Mouse (Mus musculus) embryo, embryonic 11 days (tissue): ENCODE results near the gene A3galt2.

ENCODE experiments used
- DNase-seq: peaks from one replicate; pipeline ENCODE4 v3.0.0-alpha.2; 2015

A3galt2 gene

DNA sequence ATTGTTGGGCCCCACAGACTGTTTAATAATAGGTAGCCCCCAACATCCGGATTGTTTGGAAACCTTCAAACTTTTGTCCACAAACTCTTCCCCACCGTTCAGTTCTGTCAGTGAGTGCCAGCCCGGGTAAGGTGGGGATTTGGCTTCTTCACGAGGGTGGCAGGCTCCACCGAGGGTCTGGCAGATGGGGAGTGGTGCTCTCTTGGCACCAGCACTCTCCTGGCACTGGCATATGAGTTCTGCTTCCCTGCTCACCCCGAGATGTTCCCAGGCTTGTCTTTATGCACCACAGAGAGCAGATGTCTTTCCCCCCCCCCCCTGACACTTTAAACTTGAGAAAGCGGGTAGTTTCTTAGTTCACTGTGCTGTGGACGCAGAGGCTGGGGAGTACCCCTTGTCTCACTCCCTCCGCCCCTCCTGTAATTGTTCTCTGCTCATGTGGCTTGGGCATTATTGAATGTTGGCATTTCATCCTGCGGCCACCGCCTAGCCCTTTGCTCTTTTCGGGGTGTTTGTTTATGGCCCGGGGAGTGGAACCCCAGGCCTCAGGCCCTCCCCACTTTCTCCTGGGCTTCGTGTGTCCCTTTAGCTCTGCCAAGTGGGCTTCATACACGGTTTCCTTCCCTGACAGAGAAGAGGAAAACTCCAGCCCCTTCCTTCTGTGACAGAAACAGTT is 26.0 kb upstream of the A3galt2 start:
- DNase-seq = no peak

DNA sequence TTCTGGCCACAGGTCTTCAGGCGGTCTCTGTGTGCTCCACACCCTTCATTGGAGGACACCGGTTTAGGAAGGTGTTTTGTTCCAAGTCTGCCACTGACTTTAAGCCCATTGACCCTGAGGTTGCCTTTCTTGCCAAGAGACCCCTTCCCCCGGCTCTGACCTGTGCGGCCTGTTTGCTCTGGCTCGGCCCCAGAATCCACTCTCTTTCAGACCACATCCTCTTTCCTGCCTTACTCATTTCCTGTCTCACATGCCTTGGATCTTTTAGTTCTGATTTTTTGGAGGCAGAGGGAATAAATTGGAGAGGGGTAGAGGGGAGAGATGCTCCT is 25.5 kb upstream of the A3galt2 start:
- no peak for DNase-seq

GRCm38 (mm10) chr4:128730271-128730670 is 24.9 kb upstream of the A3galt2 start:
- DNase-seq = no peak

DNA sequence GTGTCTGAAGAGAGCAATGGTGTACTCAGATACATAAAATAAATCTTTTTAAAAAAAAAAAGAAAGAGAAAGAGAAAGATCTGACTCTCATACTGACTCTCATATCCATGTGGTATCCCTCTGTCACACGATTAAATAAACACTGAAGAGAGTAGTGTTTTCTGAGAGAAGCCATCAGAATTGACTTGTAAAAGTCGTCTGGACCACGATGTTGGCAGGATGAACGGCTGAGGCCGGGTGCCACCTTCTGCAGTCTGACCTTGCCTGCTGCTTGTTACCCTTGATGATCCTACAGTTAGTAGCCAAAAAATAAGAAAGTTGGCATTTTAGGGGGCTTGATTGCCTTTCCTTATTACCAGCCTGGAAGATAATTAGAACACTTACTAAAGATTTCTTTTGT is 22.4 kb upstream of the A3galt2 start:
- DNase-seq = no peak

DNA sequence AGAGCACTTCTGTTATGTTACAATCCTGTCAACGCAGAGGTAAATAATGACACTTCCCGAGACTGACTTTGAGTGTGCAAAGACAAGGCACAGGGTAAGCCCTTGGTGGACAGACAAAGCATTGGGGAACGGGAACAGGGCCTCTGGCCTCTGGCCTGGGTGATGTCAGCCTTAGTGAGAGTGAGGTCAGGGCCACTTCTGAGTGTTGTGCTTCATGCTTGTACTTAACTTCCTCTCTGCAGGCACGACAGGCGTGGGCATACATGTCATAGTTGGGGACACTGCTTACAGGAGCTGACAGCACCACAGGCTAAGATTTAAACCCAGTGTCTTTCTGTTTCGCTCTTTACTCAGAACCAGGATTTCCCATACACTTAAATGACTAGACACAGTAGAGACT is 21.7 kb upstream of the A3galt2 start:
- no peak for DNase-seq

GRCm38 (mm10) chr4:128734217-128734616 is 20.9 kb upstream of the A3galt2 start:
- no peak for DNase-seq

- no peak for DNase-seq
Measured at GRCm38 (mm10) chr4:128734721-128735671, 20.2 kb upstream of the A3galt2 start.

GRCm38 (mm10) chr4:128737137-128737589 is 18.0 kb upstream of the A3galt2 start:
- DNase-seq = peak; percentile 77

DNA sequence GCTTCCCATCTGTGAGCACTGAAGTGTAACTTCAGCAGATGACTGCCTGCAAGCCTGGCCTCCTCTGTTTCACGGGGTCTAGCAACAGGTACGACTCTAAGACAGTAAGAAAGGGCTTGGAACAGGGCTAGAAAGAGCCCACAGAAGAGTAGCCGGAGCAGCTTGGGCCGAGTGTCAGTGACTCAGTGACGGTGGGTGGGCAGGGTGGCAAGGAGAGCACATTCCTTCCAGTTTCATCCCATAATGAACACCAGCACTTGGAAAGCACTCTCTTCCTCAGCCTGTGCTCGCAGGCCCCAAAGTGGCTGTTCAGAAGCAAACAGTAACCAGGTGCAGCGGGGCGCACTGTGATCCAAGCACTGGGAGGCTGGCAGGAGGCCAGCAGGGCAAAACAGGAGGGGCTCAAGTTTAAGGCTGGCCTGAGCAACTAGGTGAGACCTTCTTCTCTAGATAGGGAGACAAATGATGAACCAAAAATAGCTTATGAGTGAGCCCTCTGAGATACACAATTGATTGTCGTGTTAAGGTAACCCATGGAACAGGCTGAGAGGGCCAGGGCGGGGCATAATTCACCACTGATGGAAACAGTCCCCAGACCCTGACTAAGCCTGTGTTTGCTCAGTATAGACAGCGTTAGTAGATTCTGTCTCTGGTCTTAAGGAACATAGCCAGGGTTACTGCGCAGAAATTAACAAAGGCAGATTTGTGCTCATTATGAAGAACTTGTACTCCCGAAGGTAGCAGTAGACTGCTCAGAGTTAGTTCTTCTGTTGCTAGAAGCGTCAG is 17.1 kb upstream of the A3galt2 start:
- no peak for DNase-seq

- no peak for DNase-seq
Measured at GRCm38 (mm10) chr4:128740878-128741277, 14.3 kb upstream of the A3galt2 start.

DNA sequence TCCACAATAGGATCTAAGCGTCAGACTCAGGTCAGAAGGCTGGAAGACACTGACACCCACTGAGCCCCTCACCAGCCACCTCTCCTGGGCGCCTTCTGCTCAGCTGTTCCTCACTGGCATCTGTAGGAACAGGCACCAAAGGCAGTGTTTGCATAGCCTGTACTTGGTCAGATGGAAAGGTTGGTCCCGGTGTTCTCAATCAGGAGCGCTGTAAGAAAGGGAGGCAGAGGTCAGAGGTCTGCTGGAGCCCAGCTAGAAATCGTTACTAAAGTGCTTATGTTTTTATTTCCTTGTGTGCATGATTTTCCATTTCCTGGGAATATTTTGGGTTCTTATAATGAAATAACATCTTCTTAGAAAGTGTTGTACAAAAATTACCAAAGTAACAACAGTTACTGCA is 13.3 kb upstream of the A3galt2 start:
- no peak for DNase-seq

DNA sequence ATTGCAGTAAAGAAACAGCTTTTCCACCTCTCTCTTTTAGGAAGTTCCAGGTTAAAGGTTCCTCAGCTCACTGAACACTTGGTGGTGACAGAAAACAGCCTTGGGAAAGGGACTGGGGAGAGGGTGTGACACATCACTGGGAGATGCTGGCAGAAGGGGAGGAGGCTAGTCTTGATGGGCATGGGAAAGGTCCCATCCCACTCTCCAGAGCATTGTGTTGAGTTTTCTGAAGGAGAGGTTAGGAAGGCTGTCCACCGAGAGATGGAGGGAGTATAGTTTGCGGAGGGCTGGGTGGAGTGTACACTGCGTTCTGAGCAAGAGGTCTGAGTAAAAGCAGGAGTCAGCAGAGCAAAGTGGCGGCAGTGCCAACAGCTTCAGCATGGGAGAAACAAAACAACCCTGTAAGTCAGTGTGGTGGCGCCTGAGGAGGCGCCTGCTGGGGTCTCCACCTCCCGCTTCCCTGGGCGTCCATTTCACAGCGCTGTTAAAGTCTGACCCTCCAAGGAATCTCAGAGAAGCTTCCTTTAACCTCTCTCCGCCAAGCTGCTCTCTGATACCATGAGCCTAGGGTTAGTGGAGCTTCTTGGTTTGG is 12.7 kb upstream of the A3galt2 start:
- DNase-seq = no peak

- DNase-seq = no peak
Measured at GRCm38 (mm10) chr4:128743031-128743626, 12.0 kb upstream of the A3galt2 start.

GRCm38 (mm10) chr4:128745160-128745559 is 10.0 kb upstream of the A3galt2 start:
- no peak for DNase-seq

- no peak for DNase-seq
Measured at GRCm38 (mm10) chr4:128747614-128748270, 7.4 kb upstream of the A3galt2 start.

DNA sequence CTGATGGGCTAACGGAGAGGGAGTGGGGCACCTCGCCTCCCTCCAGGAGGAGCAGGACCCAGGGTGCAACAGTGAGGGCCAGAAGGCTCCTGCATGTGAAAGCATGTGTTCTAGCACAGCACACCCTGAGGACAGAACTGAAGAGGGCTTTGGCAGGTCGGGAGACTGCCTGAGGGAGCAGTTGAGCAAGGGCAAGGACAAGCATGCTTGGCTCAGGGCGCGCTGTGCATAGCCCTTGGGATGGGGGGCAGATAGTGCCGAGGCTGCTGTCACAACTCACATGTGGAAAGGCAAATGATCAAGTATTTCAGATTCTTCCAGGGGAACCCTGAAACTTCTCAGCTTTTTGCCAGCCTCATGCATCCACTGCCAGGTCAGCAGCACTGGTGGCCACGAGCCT is 6.9 kb upstream of the A3galt2 start:
- DNase-seq = no peak

DNA sequence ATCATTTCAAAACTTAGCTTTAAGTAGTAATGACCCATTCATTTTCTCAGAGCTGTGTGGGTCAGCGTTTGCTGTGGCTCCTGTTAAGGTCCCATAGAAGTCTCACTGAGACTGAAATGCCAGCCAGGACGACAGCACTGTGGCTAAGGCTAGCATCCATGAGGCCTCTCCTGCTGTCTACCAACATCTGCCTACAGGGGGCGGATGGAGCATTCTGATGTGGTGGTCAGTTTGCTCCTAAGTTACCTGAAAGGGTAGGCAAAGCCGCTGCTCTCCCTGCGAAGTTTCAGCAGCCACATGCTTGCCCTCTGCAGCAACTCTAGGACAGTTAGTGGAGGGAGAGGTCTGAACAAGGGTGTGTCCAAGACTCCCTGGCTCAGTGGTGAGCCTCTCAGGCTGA is 4.2 kb upstream of the A3galt2 start:
- peak; percentile 39 for DNase-seq

GRCm38 (mm10) chr4:128752031-128752757 is 3.0 kb upstream of the A3galt2 start:
- DNase-seq = no peak

DNA sequence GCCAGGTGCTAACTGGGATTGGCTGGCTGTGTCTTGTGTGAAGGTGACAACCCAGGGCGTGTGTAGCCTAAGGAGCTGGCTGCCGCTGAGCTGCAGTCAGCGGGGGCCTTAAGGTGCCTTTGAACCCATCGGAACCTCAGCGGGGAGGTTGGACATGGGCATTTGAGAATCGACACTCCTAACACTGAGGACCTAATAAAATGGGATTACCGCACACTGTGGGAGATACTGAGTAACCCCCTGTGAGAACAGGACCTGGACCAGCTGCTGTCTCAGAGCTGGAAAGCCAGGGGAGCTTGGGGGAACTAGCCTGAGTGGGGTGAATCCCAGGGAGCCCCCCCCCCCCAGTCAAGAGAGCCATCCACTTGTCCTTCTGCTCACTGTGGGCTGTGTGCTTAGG is 1.6 kb upstream of the A3galt2 start:
- DNase-seq = no peak

DNA sequence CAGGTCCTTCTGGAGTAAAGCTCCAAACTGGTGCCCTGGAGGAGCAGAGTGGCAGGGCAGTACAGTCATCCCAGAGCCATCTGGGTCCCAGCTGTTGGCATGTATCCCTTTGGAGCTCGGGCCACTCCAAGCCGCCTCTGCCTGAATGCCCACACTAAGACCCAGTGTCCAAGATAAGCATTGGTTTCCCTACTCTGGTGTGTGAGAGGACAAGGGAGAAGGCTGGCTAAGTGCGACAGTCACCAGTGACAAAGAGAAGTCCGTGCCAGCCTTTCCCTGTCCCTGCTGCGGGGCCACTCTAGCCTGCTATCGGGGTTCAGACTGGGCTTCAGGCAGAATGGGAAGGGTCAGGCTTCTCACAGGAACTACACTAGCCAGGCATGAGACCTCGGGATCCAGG is 736 bp downstream of the A3galt2 start:
- no peak for DNase-seq

GRCm38 (mm10) chr4:128759214-128759613 is 4.0 kb downstream of the A3galt2 start:
- no peak for DNase-seq
